Comparison of ENCODE assay signal across 33 mouse cellular contexts in the genomic region with DNA sequence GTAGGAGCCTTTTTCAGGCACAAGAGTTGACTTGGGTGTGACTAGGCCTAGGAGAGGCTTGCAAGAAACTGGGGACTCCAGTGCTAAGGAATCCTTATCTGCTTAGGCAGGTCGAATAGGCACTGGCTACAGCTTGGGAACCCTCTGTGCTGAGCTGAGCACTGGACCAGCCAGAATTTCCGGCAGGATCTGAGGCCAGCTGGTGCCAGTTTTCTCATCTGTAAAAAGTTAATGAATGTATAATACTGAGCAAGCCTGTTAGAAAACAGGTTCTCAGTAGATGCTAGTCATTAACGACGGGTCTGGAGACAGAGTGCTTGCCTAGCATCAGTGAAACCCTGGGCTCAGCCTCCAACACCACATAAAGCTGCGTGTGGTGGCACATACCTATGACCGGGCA. TPM values are rescaled to one million over a fixed set of nuclear protein-coding genes. Genes with fewer than 3 reads are reported as not detected.
DNase-seq lines count a peak whose midpoint lies in the region; ATAC-seq lines count a peak whose summit lies in the region.
"Had no signal": no experiment of that assay in that cellular context is flagged by ENCODE, and none has a peak within 500 bp of the region (broad histone marks: within the 10 kb centered on the region; RNA-seq: fewer than 3 reads in every experiment).

No protein-coding gene starts in this region.

- no peak for ATAC-seq in kidney, embryonic 16.5 days (ENCODE audit: low FRiP score, low TSS enrichment)
- no peak for ATAC-seq in megakaryocyte, adult 5-6 weeks (ENCODE audit: poor library complexity, severe bottlenecking)
- ATAC-seq: forebrain, embryonic 14.5 days; intestine, postnatal 0 days; Patski had no signal

- peaks cover 10% of the 10 kb centered on the region for H3K4me1 ChIP-seq in kidney, embryonic 16.5 days (ENCODE audit: insufficient read depth, low read length)
- peaks cover 48% of the 10 kb centered on the region for H3K4me1 ChIP-seq in megakaryocyte, embryonic 14.5 days
- peaks cover 17% of the 10 kb centered on the region for H3K4me1 ChIP-seq in forebrain, embryonic 10.5 days

- H3K27me3 ChIP-seq in kidney, embryonic 16.5 days (ENCODE audit: insufficient read depth, low read length) = no peaks in the 10 kb centered on the region
- no peaks in the 10 kb centered on the region for H3K27me3 ChIP-seq in megakaryocyte, embryonic 14.5 days (replicated peaks)
- no peaks in the 10 kb centered on the region for H3K27me3 ChIP-seq in forebrain, embryonic 10.5 days (ENCODE audit: poor library complexity, severe bottlenecking)
- H3K27me3 ChIP-seq: limb, embryonic 13.5 days; lung, embryonic 15.5 days; neural tube, embryonic 12.5 days; Patski had no signal

- WGBS in kidney, embryonic 16.5 days = 82% methylated on average over 6 of the region's 6 CpGs
- 95% methylated on average over 6 of the region's 6 CpGs for WGBS in forebrain, embryonic 10.5 days

- no peak overlapping the region for H3K9ac ChIP-seq in kidney, embryonic 16.5 days (replicated peaks; ENCODE audit: low read length)
- H3K9ac ChIP-seq: hindbrain, embryonic 14.5 days; liver, embryonic 14.5 days; lung, embryonic 15.5 days; neural tube, embryonic 12.5 days had no signal

- no peaks in the 10 kb centered on the region for H3K9me3 ChIP-seq in kidney, embryonic 16.5 days (ENCODE audit: low read length)
- H3K9me3 ChIP-seq in megakaryocyte, embryonic 14.5 days = no peaks in the 10 kb centered on the region
- no peaks in the 10 kb centered on the region for H3K9me3 ChIP-seq in forebrain, embryonic 10.5 days
- H3K9me3 ChIP-seq: limb, embryonic 13.5 days; lung, embryonic 15.5 days; neural tube, embryonic 12.5 days had no signal

- peak; percentile 36 for DNase-seq in kidney, adult 18-20 months
- peak; percentile 39 to 71 for DNase-seq in kidney, postnatal 25 days
- DNase-seq in forebrain, embryonic 10.5 days (ENCODE audit: extremely low spot score, low spot score) = no peak
- no peak for DNase-seq in right cerebral cortex, postnatal 25 days
- DNase-seq: adrenal gland, postnatal 10 days; cerebellum, adult 11 months; cerebellum, adult 9-10 months; cerebellum, postnatal 36 days; gastrocnemius, postnatal 25 days; heart, adult 18-20 months; heart, postnatal 10 days; lung, postnatal 36 days; midbrain, embryonic 14.5 days had no signal

- no peak overlapping the region for H3K4me2 ChIP-seq in kidney, embryonic 16.5 days (replicated peaks; ENCODE audit: low read depth, low read length)
- H3K4me2 ChIP-seq: heart, embryonic 11.5 days; hindbrain, embryonic 14.5 days; limb, embryonic 13.5 days; lung, embryonic 15.5 days; neural tube, embryonic 12.5 days had no signal

- no peak overlapping the region for H3K4me3 ChIP-seq in kidney, embryonic 16.5 days (ENCODE audit: low read length)
- H3K4me3 ChIP-seq in megakaryocyte, embryonic 14.5 days (replicated peaks) = peak overlapping the region; percentile 38
- no peak overlapping the region for H3K4me3 ChIP-seq in forebrain, embryonic 10.5 days
- H3K4me3 ChIP-seq: layer of hippocampus, adult 2 months; limb, embryonic 13.5 days; lung, embryonic 15.5 days; neural tube, embryonic 12.5 days had no signal

- H3K27ac ChIP-seq in kidney, embryonic 16.5 days (ENCODE audit: low read length) = no peak overlapping the region
- no peak overlapping the region for H3K27ac ChIP-seq in forebrain, embryonic 10.5 days
- H3K27ac ChIP-seq: hindbrain, embryonic 14.5 days; layer of hippocampus, adult 2 months; limb, embryonic 13.5 days; liver, embryonic 14.5 days; lung, embryonic 15.5 days; neural tube, embryonic 12.5 days had no signal

- no peaks in the 10 kb centered on the region for H3K36me3 ChIP-seq in kidney, embryonic 16.5 days (ENCODE audit: insufficient read depth, low read length)
- H3K36me3 ChIP-seq in megakaryocyte, embryonic 14.5 days (replicated peaks; ENCODE audit: low read length) = peaks cover 33% of the 10 kb centered on the region
- H3K36me3 ChIP-seq in forebrain, embryonic 10.5 days (replicated peaks) = peaks cover 3% of the 10 kb centered on the region; the same call in 1 of the 2 replicates
- H3K36me3 ChIP-seq: neural tube, embryonic 12.5 days had no signal

RNA-seq across cellular contexts. Expression of a gene that starts 2.4 kb away (rescaled TPM):
- 23.2 and 26.8 TPM in 2 replicates for polyA plus RNA-seq in kidney, embryonic 16.5 days (2015; fragmentation: Nextera tagmentation; extraction: Ambion mirVana)
- 17.8 and 22.0 TPM in 2 replicates for polyA plus RNA-seq in megakaryocyte, embryonic 14.5 days (2012; ENCODE audit: insufficient read depth, low replicate concordance)
- total RNA-seq in megakaryocyte, adult 5-6 weeks (2015) = 12.3 and 13.1 TPM in 2 replicates
- 16.6 and 18.3 TPM in 2 replicates for total RNA-seq in megakaryocyte, adult 5-6 weeks (2017)
- 24.3 and 24.7 TPM in 2 replicates for polyA plus RNA-seq in forebrain, embryonic 10.5 days (2016; fragmentation: Nextera tagmentation; extraction: Ambion mirVana)

RNA-seq across cellular contexts. Expression of a gene that starts 15.1 kb away (rescaled TPM):
- polyA plus RNA-seq in kidney, embryonic 16.5 days (2015; fragmentation: Nextera tagmentation; extraction: Ambion mirVana) = not detected in 2 replicates
- 0.12 TPM in 1 of 2 replicates, not detected in the other for polyA plus RNA-seq in megakaryocyte, embryonic 14.5 days (2012; ENCODE audit: insufficient read depth, low replicate concordance)
- total RNA-seq in megakaryocyte, adult 5-6 weeks (2015) = not detected in 2 replicates
- total RNA-seq in megakaryocyte, adult 5-6 weeks (2017) = not detected in 2 replicates
- polyA plus RNA-seq in forebrain, embryonic 10.5 days (2016; fragmentation: Nextera tagmentation; extraction: Ambion mirVana) = 0.30 TPM in 1 of 2 replicates, not detected in the other
- total RNA-seq: MEL had no signal
- polyA plus RNA-seq: hindbrain, embryonic 14.5 days; liver, embryonic 14.5 days; midbrain, embryonic 14.5 days; neural tube, embryonic 12.5 days had no signal

RNA-seq across cellular contexts. Expression of a gene that starts 19.9 kb away (rescaled TPM):
- polyA plus RNA-seq in kidney, embryonic 16.5 days (2015; fragmentation: Nextera tagmentation; extraction: Ambion mirVana) = 49.5 and 53.4 TPM in 2 replicates
- 9.1 and 27.2 TPM in 2 replicates for polyA plus RNA-seq in megakaryocyte, embryonic 14.5 days (2012; ENCODE audit: insufficient read depth, low replicate concordance)
- 3.9 and 4.4 TPM in 2 replicates for total RNA-seq in megakaryocyte, adult 5-6 weeks (2015)
- 8.8 and 11.3 TPM in 2 replicates for total RNA-seq in megakaryocyte, adult 5-6 weeks (2017)
- polyA plus RNA-seq in forebrain, embryonic 10.5 days (2016; fragmentation: Nextera tagmentation; extraction: Ambion mirVana) = 54.6 TPM in 2 replicates

RNA-seq across cellular contexts. Expression of a gene that starts 26.6 kb away (rescaled TPM):
- polyA plus RNA-seq in kidney, embryonic 16.5 days (2015; fragmentation: Nextera tagmentation; extraction: Ambion mirVana) = not detected in 2 replicates
- not detected in 2 replicates for polyA plus RNA-seq in megakaryocyte, embryonic 14.5 days (2012; ENCODE audit: insufficient read depth, low replicate concordance)
- total RNA-seq in megakaryocyte, adult 5-6 weeks (2015) = not detected in 2 replicates
- total RNA-seq in megakaryocyte, adult 5-6 weeks (2017) = 0.11 TPM in 1 of 2 replicates, not detected in the other
- not detected in 2 replicates for polyA plus RNA-seq in forebrain, embryonic 10.5 days (2016; fragmentation: Nextera tagmentation; extraction: Ambion mirVana)
- total RNA-seq: adrenal gland, postnatal 10 days; gastrocnemius, postnatal 25 days; heart, adult 18-20 months; hematopoietic stem cell, adult 5-6 weeks; layer of hippocampus, postnatal 25 days; left cerebral cortex, adult 8-10 months had no signal
- polyA plus RNA-seq: embryonic facial prominence, embryonic 11.5 days; forebrain, embryonic 14.5 days; heart, embryonic 11.5 days; hindbrain, embryonic 14.5 days; intestine, postnatal 0 days; limb, embryonic 13.5 days; liver, embryonic 14.5 days; midbrain, embryonic 14.5 days; neural tube, embryonic 12.5 days; small intestine, adult 2 months had no signal

RNA-seq across cellular contexts. Expression of a gene that starts 39.6 kb away (rescaled TPM):
- polyA plus RNA-seq in kidney, embryonic 16.5 days (2015; fragmentation: Nextera tagmentation; extraction: Ambion mirVana) = not detected in 2 replicates
- not detected in 2 replicates for polyA plus RNA-seq in megakaryocyte, embryonic 14.5 days (2012; ENCODE audit: insufficient read depth, low replicate concordance)
- total RNA-seq in megakaryocyte, adult 5-6 weeks (2015) = not detected in 2 replicates
- total RNA-seq in megakaryocyte, adult 5-6 weeks (2017) = not detected in 2 replicates
- polyA plus RNA-seq in forebrain, embryonic 10.5 days (2016; fragmentation: Nextera tagmentation; extraction: Ambion mirVana) = not detected in 2 replicates
- total RNA-seq: adrenal gland, postnatal 10 days; gastrocnemius, postnatal 25 days; heart, adult 18-20 months; heart, postnatal 10 days; hematopoietic stem cell, adult 5-6 weeks; layer of hippocampus, adult 2 months; layer of hippocampus, postnatal 25 days; left cerebral cortex, postnatal 36 days; MEL had no signal
- polyA plus RNA-seq: embryonic facial prominence, embryonic 11.5 days; forebrain, embryonic 14.5 days; hindbrain, embryonic 14.5 days; limb, embryonic 13.5 days; liver, embryonic 14.5 days; midbrain, embryonic 14.5 days; neural tube, embryonic 12.5 days; Patski had no signal

Comparison
In these comparisons a context has a peak if more than half of its experiments do, and no peak if none do; other contexts are left out.
1. DNase-seq: peak in kidney, adult 18-20 months (single experiment) and kidney, postnatal 25 days (2 of 2); none in forebrain, embryonic 10.5 days (single experiment) and right cerebral cortex, postnatal 25 days (single experiment).